ENCODE assay signal across 9 mouse cellular contexts in genomic region chr11:115511121-115511520, GRCm38 (mm10). TPM values are rescaled to one million over a fixed set of nuclear protein-coding genes. Genes with fewer than 3 reads are reported as not detected.
A peak's percentile ranks its signal among the peaks of the same experiment; 100 is the strongest.
DNase-seq lines count a peak whose midpoint lies in the region; ATAC-seq lines count a peak whose summit lies in the region.
"Had no signal": no experiment of that assay in that cellular context is flagged by ENCODE, and none has a peak within 500 bp of the region (broad histone marks: within the 10 kb centered on the region; RNA-seq: fewer than 3 reads in every experiment).

No protein-coding gene starts in this region.

- H3K27me3 ChIP-seq in hindbrain, embryonic 15.5 days, result no peaks in the 10 kb centered on the region
- H3K27me3 ChIP-seq in midbrain, embryonic 12.5 days, result no peaks in the 10 kb centered on the region

- H3K4me2 ChIP-seq in hindbrain, embryonic 15.5 days, result peak overlapping the region; percentile 76
- H3K4me2 ChIP-seq in midbrain, embryonic 12.5 days (replicated peaks), result peak overlapping the region; percentile 77

- no peak overlapping the region for H3K27ac ChIP-seq in hindbrain, embryonic 15.5 days (replicated peaks)
- no peak overlapping the region for H3K27ac ChIP-seq in midbrain, embryonic 12.5 days (replicated peaks)

- H3K9me3 ChIP-seq in hindbrain, embryonic 15.5 days, result no peaks in the 10 kb centered on the region
- H3K9me3 ChIP-seq in midbrain, embryonic 12.5 days, result no peaks in the 10 kb centered on the region

- peak overlapping the region; percentile 98 for H3K4me3 ChIP-seq in hindbrain, embryonic 15.5 days
- peak overlapping the region; percentile 92 for H3K4me3 ChIP-seq in midbrain, embryonic 12.5 days

- peak; percentile 86 for DNase-seq in heart, adult 11 months
- no peak for DNase-seq in heart, postnatal 4 days
- DNase-seq in c-Kit-positive CD71-positive TER-119-negative erythroid progenitor cells, embryonic 14.5 days (ENCODE audit: low read depth), result peak; percentile 69
- no peak for DNase-seq in T-cell, adult 2 months (ENCODE audit: low spot score)
- DNase-seq in kidney, postnatal 25 days, result no peak
- no peak for DNase-seq in cerebellum, postnatal 10 days

- no peaks in the 10 kb centered on the region for H3K36me3 ChIP-seq in hindbrain, embryonic 15.5 days
- H3K36me3 ChIP-seq in midbrain, embryonic 12.5 days, result no peaks in the 10 kb centered on the region

- no peak for ATAC-seq in hindbrain, embryonic 15.5 days (ENCODE audit: low FRiP score, low read depth)
- ATAC-seq in midbrain, embryonic 12.5 days (ENCODE audit: low FRiP score, low read depth), result no peak

- H3K4me1 ChIP-seq in hindbrain, embryonic 15.5 days (replicated peaks), result peaks cover 56% of the 10 kb centered on the region
- H3K4me1 ChIP-seq in midbrain, embryonic 12.5 days, result peaks cover 57% of the 10 kb centered on the region

- peak overlapping the region; percentile 99 for H3K9ac ChIP-seq in hindbrain, embryonic 15.5 days
- H3K9ac ChIP-seq in midbrain, embryonic 12.5 days (replicated peaks), result peak overlapping the region; percentile 98

- 51% methylated on average over 2 of the region's 2 CpGs for WGBS in hindbrain, embryonic 15.5 days
- 68% methylated on average over 2 of the region's 2 CpGs for WGBS in midbrain, embryonic 12.5 days

RNA-seq across cellular contexts. Expression of gene Jpt1, which starts 3.1 kb away (rescaled TPM):
- total RNA-seq in heart, postnatal 4 days (2021), result 100 to 1,000 TPM; 559 to 561 TPM
- polyA plus RNA-seq in hindbrain, embryonic 15.5 days (2015; fragmentation: Nextera tagmentation; extraction: Ambion mirVana), result 1,345 and 1,399 TPM in 2 replicates
- polyA plus RNA-seq in midbrain, embryonic 12.5 days (2016; fragmentation: Nextera tagmentation; extraction: Ambion mirVana), result 1,008 and 1,026 TPM in 2 replicates

RNA-seq across cellular contexts. Expression of gene Nt5c, which starts 19.5 kb away (rescaled TPM):
- 10 to 100 TPM; 27.3 to 27.4 TPM for total RNA-seq in heart, postnatal 4 days (2021)
- 88.4 and 101 TPM in 2 replicates for polyA plus RNA-seq in hindbrain, embryonic 15.5 days (2015; fragmentation: Nextera tagmentation; extraction: Ambion mirVana)
- 81.6 and 83.8 TPM in 2 replicates for polyA plus RNA-seq in midbrain, embryonic 12.5 days (2016; fragmentation: Nextera tagmentation; extraction: Ambion mirVana)

RNA-seq across cellular contexts. Expression of gene Sumo2, which starts 25.0 kb away (rescaled TPM):
- total RNA-seq in heart, postnatal 4 days (2021), result 100 to 1,000 TPM; 299 TPM
- polyA plus RNA-seq in hindbrain, embryonic 15.5 days (2015; fragmentation: Nextera tagmentation; extraction: Ambion mirVana), result 917 and 959 TPM in 2 replicates
- polyA plus RNA-seq in midbrain, embryonic 12.5 days (2016; fragmentation: Nextera tagmentation; extraction: Ambion mirVana), result 1,412 and 1,429 TPM in 2 replicates

RNA-seq across cellular contexts. Expression of gene Armc7, which starts 35.7 kb away (rescaled TPM):
- total RNA-seq in heart, postnatal 4 days (2021), result 1 to 10 TPM; 3.1 to 4.3 TPM
- polyA plus RNA-seq in hindbrain, embryonic 15.5 days (2015; fragmentation: Nextera tagmentation; extraction: Ambion mirVana), result 16.3 and 18.2 TPM in 2 replicates
- polyA plus RNA-seq in midbrain, embryonic 12.5 days (2016; fragmentation: Nextera tagmentation; extraction: Ambion mirVana), result 10.3 and 13.1 TPM in 2 replicates

RNA-seq across cellular contexts. Expression of gene Slc16a5, which starts 48.8 kb away (rescaled TPM):
- total RNA-seq in heart, postnatal 4 days (2021), result under 1 TPM in 1 of 2 experiments, not detected in 1; 0.29 TPM
- 0.17 and 0.24 TPM in 2 replicates for polyA plus RNA-seq in hindbrain, embryonic 15.5 days (2015; fragmentation: Nextera tagmentation; extraction: Ambion mirVana)
- 0.20 and 0.30 TPM in 2 replicates for polyA plus RNA-seq in midbrain, embryonic 12.5 days (2016; fragmentation: Nextera tagmentation; extraction: Ambion mirVana)
- total RNA-seq: layer of hippocampus, adult 18-20 months had no signal

Comparison
In these comparisons a context has a peak if more than half of its experiments do, and no peak if none do; other contexts are left out.
1. DNase-seq: peak in heart, adult 11 months (single experiment) and c-Kit-positive CD71-positive TER-119-negative erythroid progenitor cells, embryonic 14.5 days (single experiment); none in heart, postnatal 4 days (single experiment), T-cell, adult 2 months (single experiment), kidney, postnatal 25 days (0 of 2) and cerebellum, postnatal 10 days (0 of 2).